Comparison of ENCODE assay signal across 12 mouse cellular contexts in genomic region chr4:154267511-154267910, GRCm38 (mm10).
"Had no signal": no experiment of that assay in that cellular context is flagged by ENCODE, and none has a peak within 500 bp of the region (broad histone marks: within the 10 kb centered on the region; RNA-seq: fewer than 3 reads in every experiment).

No protein-coding gene starts in this region.

- H3K27me3 ChIP-seq: limb, embryonic 12.5 days; liver, embryonic 13.5 days; lung, embryonic 15.5 days; midbrain, embryonic 12.5 days; neural tube, embryonic 13.5 days had no signal

- DNase-seq: kidney, adult 8-10 months; kidney, postnatal 25 days; liver; liver, embryonic 13.5 days; liver, postnatal 0 days; retina, postnatal 1 day; thymus, postnatal 4 days had no signal

- ATAC-seq: liver, postnatal 0 days; midbrain, embryonic 16.5 days had no signal

- H3K9ac ChIP-seq: limb, embryonic 12.5 days; liver, embryonic 13.5 days; liver, postnatal 0 days; lung, embryonic 15.5 days; midbrain, embryonic 12.5 days; neural tube, embryonic 13.5 days had no signal

- H3K4me2 ChIP-seq: limb, embryonic 12.5 days; liver, embryonic 13.5 days; lung, embryonic 15.5 days; midbrain, embryonic 12.5 days; neural tube, embryonic 13.5 days had no signal

- H3K27ac ChIP-seq: limb, embryonic 12.5 days; liver, embryonic 13.5 days; lung, embryonic 15.5 days; midbrain, embryonic 12.5 days; neural tube, embryonic 13.5 days had no signal

- H3K36me3 ChIP-seq: liver, embryonic 13.5 days; lung, embryonic 15.5 days had no signal

- H3K4me3 ChIP-seq: limb, embryonic 12.5 days; liver, embryonic 13.5 days; lung, embryonic 15.5 days; midbrain, embryonic 12.5 days; neural tube, embryonic 13.5 days had no signal

- H3K4me1 ChIP-seq: limb, embryonic 12.5 days; liver, embryonic 13.5 days; midbrain, embryonic 12.5 days; neural tube, embryonic 13.5 days had no signal

- H3K9me3 ChIP-seq: liver, embryonic 13.5 days; lung, embryonic 15.5 days; neural tube, embryonic 13.5 days had no signal
